8 mouse cellular contexts compared by ENCODE assay signal in genomic region chr7:133124701-133125485, GRCm38 (mm10). TPM values are rescaled to one million over a fixed set of nuclear protein-coding genes. Genes with fewer than 3 reads are reported as not detected.
DNase-seq lines count a peak whose midpoint lies in the region; ATAC-seq and TF ChIP-seq lines count a peak whose summit lies in the region.

No protein-coding gene starts in this region.

- peak; percentile 13 for ATAC-seq in intestine, embryonic 15.5 days
- ATAC-seq in midbrain, embryonic 15.5 days (replicated peaks), result no peak

- peaks cover 30% of the 10 kb centered on the region for H3K79me2 ChIP-seq in C2C12 (ENCODE audit: control insufficient read depth, insufficient read depth)

- peaks cover 16% of the 10 kb centered on the region for H3K79me3 ChIP-seq in C2C12 (ENCODE audit: low read depth)

- WGBS in intestine, embryonic 15.5 days, result 13% methylated on average over 34 of the region's 34 CpGs
- 8% methylated on average over 34 of the region's 34 CpGs for WGBS in midbrain, embryonic 15.5 days

- peak overlapping the region; percentile 61 for H3ac ChIP-seq in C2C12 (ENCODE audit: control insufficient read depth, insufficient read length, low read depth)

- H3K4me3 ChIP-seq in C2C12 (ENCODE audit: insufficient read depth, poor library complexity, severe bottlenecking), result peak overlapping the region; percentile 57
- peak overlapping the region; percentile 95 for H3K4me3 ChIP-seq in intestine, embryonic 15.5 days (replicated peaks)
- H3K4me3 ChIP-seq in midbrain, embryonic 15.5 days, result peak overlapping the region; percentile 78

- intact Hi-C loops in gastrocnemius, postnatal 14 days (cut with DNase I; ENCODE audit: low total_unique reads), result loop anchor here (5.0 kb wide), 1 partner anchor 68 kb away; no protein-coding TSS in a partner anchor

- peak overlapping the region; percentile 99 for H3K27ac ChIP-seq in intestine, embryonic 15.5 days
- H3K27ac ChIP-seq in midbrain, embryonic 15.5 days, result no peak overlapping the region

- H3K4me1 ChIP-seq in intestine, embryonic 15.5 days (replicated peaks), result peaks cover 11% of the 10 kb centered on the region
- peaks cover 28% of the 10 kb centered on the region for H3K4me1 ChIP-seq in midbrain, embryonic 15.5 days

- no peaks in the 10 kb centered on the region for H3K27me3 ChIP-seq in C2C12 (ENCODE audit: control insufficient read depth, insufficient read depth, insufficient read length)
- no peaks in the 10 kb centered on the region for H3K27me3 ChIP-seq in intestine, embryonic 15.5 days (replicated peaks)
- H3K27me3 ChIP-seq in midbrain, embryonic 15.5 days (replicated peaks), result 0 out of 2 replicates have a peak, but pooled peaks cover 2% of the 10 kb centered on the region

- H3K36me3 ChIP-seq in C2C12 (ENCODE audit: control insufficient read depth, insufficient read depth), result no peaks in the 10 kb centered on the region
- H3K36me3 ChIP-seq in intestine, embryonic 15.5 days, result no peaks in the 10 kb centered on the region
- no peaks in the 10 kb centered on the region for H3K36me3 ChIP-seq in midbrain, embryonic 15.5 days (replicated peaks)

- peak overlapping the region; percentile 89 for H3K4me2 ChIP-seq in intestine, embryonic 15.5 days (replicated peaks)
- H3K4me2 ChIP-seq in midbrain, embryonic 15.5 days, result peak overlapping the region; percentile 98

- TF ChIP-seq CTCF in C2C12 (IDR thresholded peaks at IDR 0.05; ENCODE audit: control insufficient read depth, insufficient read depth, insufficient read length), result no peak

- peak overlapping the region; percentile 76 for H3K9ac ChIP-seq in intestine, embryonic 15.5 days
- H3K9ac ChIP-seq in midbrain, embryonic 15.5 days, result peak overlapping the region; percentile 90; the same call in 1 of the 2 replicates

- peak; percentile 21 for DNase-seq in gastrocnemius, postnatal 14 days
- no peak for DNase-seq in gastrocnemius, postnatal 4 days (ENCODE audit: low spot score in 2 of 2)
- peak; percentile 30 for DNase-seq in embryo, embryonic 9.5 days (ENCODE audit: extremely low spot score)
- no peak for DNase-seq in frontal cortex, postnatal 14 days (ENCODE audit: low spot score in 2 of 2)
- DNase-seq in layer of hippocampus, adult 18-20 months (ENCODE audit: low spot score in 2 of 2), result no peak

- no peaks in the 10 kb centered on the region for H3K9me3 ChIP-seq in intestine, embryonic 15.5 days
- H3K9me3 ChIP-seq in midbrain, embryonic 15.5 days, result no peaks in the 10 kb centered on the region

TF ChIP-seq in C2C12, 6 proteins besides CTCF, POLR2A, EP300 and RAD21:
- TF ChIP-seq FOSL1 (IDR thresholded peaks at IDR 0.05; ENCODE audit: insufficient read depth, low read length, poor library complexity, severe bottlenecking) (no peak), MYOD1 (IDR thresholded peaks at IDR 0.05; ENCODE audit: control insufficient read depth, insufficient read length, low read depth) (no peak), MYOG (IDR thresholded peaks at IDR 0.05; ENCODE audit: control insufficient read depth, extremely low read depth, insufficient read length) (no peak), MAX (IDR thresholded peaks at IDR 0.05) (no peak), CEBPB (IDR thresholded peaks at IDR 0.05; ENCODE audit: low read depth) (no peak), USF1 (IDR thresholded peaks at IDR 0.05; ENCODE audit: low read depth) (no peak)

RNA-seq across cellular contexts. Expression of gene Ctbp2, which starts 0.7 kb away (rescaled TPM):
- 10 to 100 TPM; 22.4 to 29.3 TPM for total RNA-seq in gastrocnemius, postnatal 14 days (2021)
- 10 to 100 TPM; 46.8 to 57.3 TPM for total RNA-seq in gastrocnemius, postnatal 4 days (2021)
- 43.2 TPM for polyA plus RNA-seq in C2C12 (2012; fragmentation: generic; extraction: Trizol)
- polyA plus RNA-seq in intestine, embryonic 15.5 days (2015; fragmentation: Nextera tagmentation; extraction: Ambion mirVana), result 85.3 and 85.5 TPM in 2 replicates
- 60.2 and 61.1 TPM in 2 replicates for polyA plus RNA-seq in midbrain, embryonic 15.5 days (2015; fragmentation: Nextera tagmentation; extraction: Ambion mirVana)
- total RNA-seq in layer of hippocampus, adult 18-20 months (2021), result 10 to 100 TPM; 55.5 to 61.8 TPM

RNA-seq across cellular contexts. Expression of gene Fgfr2, which starts 1.7 kb away (rescaled TPM):
- total RNA-seq in gastrocnemius, postnatal 14 days (2021), result 1 to 10 TPM; 1.2 to 1.8 TPM
- 1 to 10 TPM; 6.5 to 8.0 TPM for total RNA-seq in gastrocnemius, postnatal 4 days (2021)
- 1.7 TPM for polyA plus RNA-seq in C2C12 (2012; fragmentation: generic; extraction: Trizol)
- 61.9 and 67.0 TPM in 2 replicates for polyA plus RNA-seq in intestine, embryonic 15.5 days (2015; fragmentation: Nextera tagmentation; extraction: Ambion mirVana)
- polyA plus RNA-seq in midbrain, embryonic 15.5 days (2015; fragmentation: Nextera tagmentation; extraction: Ambion mirVana), result 23.3 and 24.2 TPM in 2 replicates
- 10 to 100 TPM; 56.7 to 61.5 TPM for total RNA-seq in layer of hippocampus, adult 18-20 months (2021)

Comparison
In these comparisons a context has a peak if more than half of its experiments do, and no peak if none do; other contexts are left out.
1. DNase-seq: peak in gastrocnemius, postnatal 14 days (single experiment) and embryo, embryonic 9.5 days (single experiment); none in gastrocnemius, postnatal 4 days (0 of 2), frontal cortex, postnatal 14 days (0 of 2) and layer of hippocampus, adult 18-20 months (0 of 2).
2. RNA of gene Fgfr2, which starts 1.7 kb away (total RNA-seq): 56.7 to 61.5 TPM in layer of hippocampus, adult 18-20 months; 6.5 to 8.0 TPM in gastrocnemius, postnatal 4 days and 1.2 to 1.8 TPM in gastrocnemius, postnatal 14 days; every median in the first group is over 4 times any median in the second.
3. Peak in every context shown above with its lines, with median percentiles within 50 percentile points of each other: H3K4me3 ChIP-seq.